Mouse (Mus musculus) adrenal gland, postnatal 36 days (tissue): ENCODE measurements around the gene Psmd9. TPM values are rescaled to one million over a fixed set of nuclear protein-coding genes. Genes with fewer than 3 reads are reported as not detected.
A peak's percentile ranks its signal among the peaks of the same experiment; 100 is the strongest.

Source experiments
- DNase-seq, 2 experiments: peaks; one replicate each; pipeline ENCODE4 v3.0.0; 2021; ENCODE audit warnings: mixed read lengths in 1 of 2
- total RNA-seq, 2 experiments: library from RNA; stranded (reverse); gene quantifications; 2 replicates each; pipeline ENCODE4 v1.2.3; 2021

Psmd9 gene
- total RNA-seq, 2 experiments from 2014 or later: 23.4 to 31.5 TPM

GRCm38 (mm10) chr5:123245518-123245917 lies 76.3 kb downstream of the Psmd9 start:
- peak; percentile 32 to 67 for DNase-seq

- DNase-seq: no peak
Observed at GRCm38 (mm10) chr5:123251390-123251789, 82.2 kb downstream of the Psmd9 start.

- peak; percentile 84 to 89 for DNase-seq
Observed at GRCm38 (mm10) chr5:123251834-123252233, 82.6 kb downstream of the Psmd9 start, which contains the start of gene Wdr66. TSS of gene Wdr66 (plus strand) at chr5:123252102.

GRCm38 (mm10) chr5:123256841-123257755 lies 87.9 kb downstream of the Psmd9 start:
- no peak for DNase-seq

- DNase-seq: peak; percentile 57 to 74
Observed at GRCm38 (mm10) chr5:123258990-123259389, 89.8 kb downstream of the Psmd9 start.

GRCm38 (mm10) chr5:123260698-123261097 lies 91.5 kb downstream of the Psmd9 start:
- DNase-seq: no peak

GRCm38 (mm10) chr5:123266909-123267308 lies 97.7 kb downstream of the Psmd9 start:
- DNase-seq: no peak

GRCm38 (mm10) chr5:123268477-123269474 lies 99.6 kb downstream of the Psmd9 start:
- DNase-seq: no peak

- DNase-seq: no peak
Observed at GRCm38 (mm10) chr5:123270917-123271316, 101.7 kb downstream of the Psmd9 start.

- DNase-seq: no peak
Observed at GRCm38 (mm10) chr5:123272927-123273326, 103.7 kb downstream of the Psmd9 start.

GRCm38 (mm10) chr5:123276636-123277341 lies 107.6 kb downstream of the Psmd9 start:
- DNase-seq: no peak

GRCm38 (mm10) chr5:123277342-123277701 lies 108.1 kb downstream of the Psmd9 start:
- no peak for DNase-seq

- no peak for DNase-seq
Observed at GRCm38 (mm10) chr5:123277704-123278103, 108.5 kb downstream of the Psmd9 start.

GRCm38 (mm10) chr5:123279248-123279647 lies 110.0 kb downstream of the Psmd9 start:
- DNase-seq: no peak

- DNase-seq: no peak
Observed at GRCm38 (mm10) chr5:123281336-123282136, 112.3 kb downstream of the Psmd9 start.

GRCm38 (mm10) chr5:123285174-123285573 lies 116.0 kb downstream of the Psmd9 start:
- DNase-seq: peak; percentile 14 to 32

GRCm38 (mm10) chr5:123288079-123288478 lies 118.9 kb downstream of the Psmd9 start:
- DNase-seq: peak; percentile 5 to 25

GRCm38 (mm10) chr5:123294653-123295052 lies 125.4 kb downstream of the Psmd9 start:
- no peak for DNase-seq

- no peak for DNase-seq
Observed at GRCm38 (mm10) chr5:123296224-123296806, 127.1 kb downstream of the Psmd9 start.

GRCm38 (mm10) chr5:123296972-123297754 lies 128.0 kb downstream of the Psmd9 start:
- no peak for DNase-seq
